Mouse (Mus musculus): ENCODE data around the gene 4930402F06Rik. TPM values are rescaled to one million over a fixed set of nuclear protein-coding genes. Genes with fewer than 3 reads are reported as not detected.

4930402F06Rik gene
- not detected in 2 replicates for polyA plus RNA-seq (2012; rRNA removed; ENCODE audit: low replicate concordance)

DNA sequence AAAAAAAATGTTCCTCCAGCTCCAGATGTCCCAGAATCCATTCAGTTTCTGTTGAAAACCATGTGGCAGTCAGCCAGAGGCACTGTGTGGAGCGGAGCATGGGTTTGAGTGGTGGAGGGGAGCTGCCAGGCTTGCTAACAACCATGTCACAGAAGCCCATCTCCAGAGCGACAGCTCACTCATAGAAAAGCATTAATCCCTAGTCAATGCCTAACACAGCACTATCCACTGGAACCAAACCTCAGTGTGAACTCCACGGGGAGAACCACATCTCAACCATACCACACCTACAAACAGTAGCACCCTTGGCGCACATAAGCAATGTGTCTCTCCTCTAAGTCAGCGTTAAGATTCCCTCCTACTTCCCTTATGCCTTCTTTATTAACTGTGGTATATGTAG, at the start of gene 4930402F06Rik:
4930402F06Rik (minus strand) TSS at position 80 of the 400 bp plus-strand sequence.

DNA sequence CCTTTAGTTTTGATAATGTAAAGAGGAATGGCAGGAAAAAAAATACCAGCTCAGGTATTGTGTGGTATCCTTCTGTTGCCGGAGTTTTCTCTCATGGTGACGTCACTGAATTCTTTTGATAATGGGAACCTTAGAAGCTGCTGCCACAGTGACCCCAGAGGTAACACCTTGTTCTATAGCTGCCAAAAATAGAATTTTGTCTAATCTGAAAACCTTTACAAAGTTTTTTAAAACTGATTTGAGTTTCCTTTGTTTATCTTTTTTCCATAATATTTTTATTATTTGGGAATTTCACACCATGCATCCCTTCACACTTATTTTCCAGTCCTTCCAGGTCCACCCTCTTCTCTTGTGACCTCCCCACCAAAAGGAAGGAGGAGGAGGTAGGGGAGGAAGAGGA, 29.3 kb downstream of the 4930402F06Rik start, which contains the start of gene 4930568D16Rik:
4930568D16Rik (minus strand) TSS at position 101 of the 400 bp plus-strand sequence.

DNA sequence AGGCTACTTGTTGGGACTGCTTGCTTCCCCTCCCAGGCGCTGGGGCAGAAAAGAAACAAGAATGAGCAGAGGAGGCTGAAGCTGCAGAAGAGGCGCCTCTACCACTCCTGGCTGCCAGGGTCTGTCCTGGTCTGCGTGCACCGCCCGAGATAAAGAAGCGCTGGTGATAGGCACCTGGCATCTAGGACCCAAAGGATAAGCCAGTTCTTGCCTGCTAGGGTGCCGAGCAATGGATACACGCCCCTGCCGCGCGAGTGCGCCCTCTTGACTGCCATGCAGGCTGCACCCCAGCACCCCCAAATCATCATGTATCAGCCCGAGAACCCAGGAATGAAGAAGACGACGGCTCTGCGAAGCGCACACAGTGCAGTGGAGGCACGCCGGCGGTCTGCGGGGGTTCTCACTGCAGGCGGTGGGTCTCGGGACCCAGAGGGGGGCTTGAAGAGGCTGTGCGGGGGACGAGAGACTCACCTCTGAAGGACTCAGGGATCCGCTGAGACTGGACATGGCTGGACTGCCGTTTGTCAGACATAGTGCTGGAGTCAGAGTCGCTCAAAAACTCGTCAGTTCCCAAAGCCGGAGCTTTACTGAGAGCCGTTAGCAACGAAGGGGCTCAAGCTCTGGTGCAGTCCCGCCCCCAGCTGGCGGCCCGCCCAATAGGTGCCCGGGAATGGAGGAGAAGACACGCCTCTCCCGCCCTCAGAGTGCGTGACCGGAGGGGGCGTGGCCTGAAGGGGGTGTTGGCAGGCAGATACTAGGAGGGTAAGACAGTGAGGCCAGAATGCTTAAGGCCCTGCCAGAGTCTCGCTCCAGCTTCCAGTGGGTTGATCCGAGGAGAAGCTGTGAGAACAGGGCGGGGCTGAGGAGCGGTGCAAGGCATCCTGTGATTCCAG, 60.3 kb downstream of the 4930402F06Rik start, which contains the start of gene Stom:
Stom (minus strand) TSS at position 589 of the 893 bp plus-strand sequence.

Other genes with a start within 250 kb of the 4930402F06Rik start
- 374 and 1,105 TPM in 2 replicates for gene Rab14, start 196.1 kb downstream of the 4930402F06Rik start, polyA plus RNA-seq (2012; rRNA removed; ENCODE audit: low replicate concordance)
- gene Gsn, start 140.8 kb downstream of the 4930402F06Rik start, polyA plus RNA-seq (2012; rRNA removed; ENCODE audit: low replicate concordance) = 143 and 227 TPM in 2 replicates
- gene Stom, start 60.2 kb downstream of the 4930402F06Rik start, polyA plus RNA-seq (2012; rRNA removed; ENCODE audit: low replicate concordance) = 9.4 and 45.1 TPM in 2 replicates
- not detected in 2 replicates for gene 4930568D16Rik, start 29.4 kb downstream of the 4930402F06Rik start, polyA plus RNA-seq (2012; rRNA removed; ENCODE audit: low replicate concordance)
- 2.3 and 2.7 TPM in 2 replicates for gene Ggta1, start 66.1 kb upstream of the 4930402F06Rik start, polyA plus RNA-seq (2012; rRNA removed; ENCODE audit: low replicate concordance)
- gene Dab2ip, start 161.1 kb upstream of the 4930402F06Rik start, polyA plus RNA-seq (2012; rRNA removed; ENCODE audit: low replicate concordance) = 94.0 and 105 TPM in 2 replicates

Data from duodenum, adult 2 months (tissue).